Mouse (Mus musculus) cerebellum, postnatal 25 days (tissue): Measurements from ENCODE around the gene Shmt2.

Experiments
- DNase-seq, 2 experiments: peaks; one replicate each; pipeline ENCODE4 v3.0.0; 2021; ENCODE audit warnings: mixed read lengths in 2 of 2

The Shmt2 gene

DNA sequence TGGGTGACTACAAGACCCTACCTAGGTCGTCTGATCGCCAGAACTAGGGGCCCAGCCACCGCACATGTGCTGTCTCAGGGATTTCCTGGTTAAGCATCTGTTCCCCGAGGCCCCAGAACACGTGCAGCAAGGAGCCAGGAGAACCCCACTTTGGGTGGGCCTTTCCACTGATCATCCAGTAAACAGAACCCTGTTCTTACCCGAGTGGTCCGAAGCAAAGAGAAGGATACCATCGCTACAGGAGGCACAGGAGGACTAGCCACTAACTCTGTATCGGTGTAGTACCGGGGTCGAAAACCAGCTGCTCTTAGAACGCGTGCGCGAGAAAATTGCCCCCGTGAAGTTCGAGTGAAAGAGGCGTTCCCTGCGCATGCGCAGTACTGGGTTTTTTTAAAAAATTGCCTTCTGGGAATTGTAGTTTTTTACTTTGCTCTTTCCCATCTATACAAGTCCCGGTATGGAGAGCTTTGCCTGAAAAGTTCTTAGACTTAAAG lies at the start of gene Shmt2:
TSS of gene Shmt2 (minus strand) at position 357 of the 494 bp plus-strand sequence.
- peak; percentile 86 to 90 for DNase-seq

DNA sequence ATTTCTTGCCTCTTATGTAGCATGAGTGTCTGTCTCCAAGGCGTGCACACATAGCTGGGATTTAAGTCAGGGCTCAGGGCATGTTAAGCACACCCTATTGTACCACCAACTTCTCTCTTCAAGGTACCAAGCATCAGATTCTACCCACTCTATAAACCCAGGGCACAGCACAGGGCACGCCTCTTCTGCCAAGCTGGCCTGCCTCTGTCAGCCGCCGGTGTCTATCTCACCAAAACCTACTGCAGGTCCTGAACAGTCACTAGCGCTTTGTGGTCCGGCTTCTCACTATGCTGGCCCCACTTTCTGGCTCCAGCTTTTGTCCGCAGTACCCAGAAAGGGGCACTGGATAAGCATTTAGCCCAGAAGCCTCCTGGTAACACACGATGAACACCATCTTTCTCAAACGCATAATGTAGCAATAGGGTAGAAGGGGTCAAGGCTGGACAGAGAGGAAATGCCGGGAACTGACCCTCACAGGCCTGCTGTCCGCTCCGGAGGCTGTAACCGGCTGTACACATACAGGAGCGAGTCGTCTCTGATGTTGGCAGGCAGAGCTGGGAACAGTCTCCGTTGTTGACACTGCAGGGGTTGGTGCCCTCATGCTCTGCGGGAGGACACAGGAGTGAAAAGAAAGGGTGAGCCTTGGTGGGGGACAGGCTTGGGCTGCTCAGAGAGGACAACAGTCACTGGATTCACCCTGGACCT lies 48.8 kb upstream of the Shmt2 start:
- no peak for DNase-seq

DNA sequence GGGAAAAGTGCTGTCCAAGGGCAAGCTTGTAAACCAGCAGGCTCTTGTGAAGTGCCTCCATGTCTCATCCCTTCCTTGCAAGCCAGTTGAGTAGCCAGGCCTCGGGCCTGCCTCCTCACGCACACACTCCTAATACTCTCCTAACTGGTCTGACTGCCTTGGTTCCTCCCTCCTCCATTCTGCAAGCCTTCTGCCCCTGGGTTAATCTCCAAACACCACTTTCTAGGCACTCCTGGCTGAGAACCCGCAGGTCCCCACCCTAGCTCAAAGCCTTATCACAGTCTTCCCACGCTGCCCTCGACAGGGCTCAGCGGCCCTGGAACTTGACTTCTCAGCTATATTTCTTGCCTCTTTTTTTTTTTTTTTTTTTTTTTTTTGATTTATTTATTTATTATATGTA lies 48.1 kb upstream of the Shmt2 start:
- DNase-seq: no peak

DNA sequence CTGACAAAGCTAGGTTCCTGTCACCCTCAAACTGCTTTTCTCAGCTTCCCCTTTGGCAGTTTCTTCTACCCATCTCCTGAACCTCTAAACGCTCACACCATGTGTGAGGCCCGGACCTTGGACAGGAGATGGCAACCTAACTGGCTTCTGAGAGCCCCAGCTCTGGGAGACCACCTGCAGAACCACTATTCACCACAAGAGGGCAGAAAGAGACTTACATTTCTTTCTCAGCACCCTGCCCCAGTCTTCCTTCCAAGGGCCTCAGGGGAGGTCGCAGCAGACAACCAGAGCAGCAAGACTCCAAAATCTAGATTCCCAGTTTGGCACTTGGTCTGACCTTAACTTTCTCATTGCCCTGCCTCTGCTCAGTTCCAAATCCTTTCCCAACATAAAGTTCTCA lies 47.2 kb upstream of the Shmt2 start:
- peak; percentile 75 to 83 for DNase-seq

DNA sequence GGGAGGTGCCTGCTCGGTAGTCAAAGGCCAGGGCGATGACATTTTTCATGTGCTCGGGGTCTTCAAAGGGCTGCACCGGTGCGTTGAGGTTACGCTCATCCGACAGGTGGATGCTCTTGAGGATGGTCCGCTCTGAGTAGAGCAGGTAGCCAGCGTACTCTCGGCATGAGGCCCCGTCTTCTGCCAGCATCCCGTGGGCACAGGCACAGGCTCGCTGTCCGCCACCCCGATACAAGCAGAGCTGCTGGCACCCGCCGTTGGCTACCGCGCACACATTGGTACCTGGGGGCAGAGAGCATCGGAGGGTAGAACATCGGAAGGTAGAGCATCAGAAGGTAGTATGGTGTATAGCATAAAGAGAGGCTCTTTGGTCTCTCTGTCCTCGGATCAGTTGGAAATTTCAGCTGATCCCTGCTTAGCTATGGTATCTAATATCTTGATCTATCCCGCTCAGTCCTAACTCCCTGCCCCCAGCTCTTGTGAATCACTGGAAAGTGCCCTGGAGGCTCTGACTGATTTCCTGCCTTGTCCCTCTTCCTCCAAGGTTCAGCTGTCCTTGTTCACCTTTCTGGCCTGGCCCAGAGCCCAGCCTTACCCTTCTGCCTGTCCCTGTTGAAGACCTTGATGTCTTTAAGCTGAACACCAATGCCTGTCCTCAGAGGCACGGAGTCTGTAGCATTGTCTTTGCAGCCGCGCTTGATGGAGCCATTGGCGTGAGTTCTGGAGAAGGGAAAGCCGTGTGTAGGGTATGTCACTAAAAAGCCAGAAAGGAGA lies 44.5 kb upstream of the Shmt2 start:
- peak; percentile 61 to 67 for DNase-seq

DNA sequence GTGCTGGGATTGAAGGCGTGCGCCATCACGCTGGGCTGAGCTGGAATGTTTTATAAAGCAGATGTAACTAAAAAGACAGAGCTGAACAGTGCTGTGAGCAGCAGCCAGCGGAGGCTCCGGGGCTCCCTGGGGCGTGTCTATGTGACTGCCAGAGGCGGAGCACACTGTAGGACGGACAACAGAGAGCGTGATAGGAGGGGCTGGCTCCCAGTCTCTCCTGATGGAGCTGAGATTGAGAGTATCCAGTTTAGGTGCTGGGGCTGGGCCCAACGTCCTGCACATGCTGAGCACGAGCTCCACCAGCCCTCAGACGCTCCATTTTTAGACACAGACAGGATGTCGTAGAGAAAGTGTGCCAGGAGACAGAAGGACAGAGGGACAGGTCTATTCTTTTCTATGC lies 42.1 kb upstream of the Shmt2 start:
- DNase-seq: no peak

DNA sequence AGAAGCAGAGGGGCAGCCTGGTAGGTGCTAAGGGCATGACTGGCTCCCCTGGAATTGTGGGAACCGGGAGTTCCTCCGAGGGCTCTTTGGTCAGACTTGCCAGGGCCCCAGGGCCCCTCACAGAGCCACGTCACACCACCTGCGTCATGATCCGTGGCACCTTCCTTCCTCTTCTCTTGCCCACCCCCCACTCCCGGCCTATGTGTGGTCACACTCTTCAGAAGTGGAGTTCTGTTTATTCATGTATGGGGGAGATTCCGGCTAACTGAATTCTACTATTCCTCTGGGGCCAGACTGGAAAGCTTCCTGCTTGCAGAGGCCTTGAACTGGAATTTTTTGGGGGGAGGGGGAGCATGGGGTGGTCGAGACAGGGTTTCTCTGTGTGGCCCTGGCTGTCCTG lies 41.6 kb upstream of the Shmt2 start:
- no peak for DNase-seq

DNA sequence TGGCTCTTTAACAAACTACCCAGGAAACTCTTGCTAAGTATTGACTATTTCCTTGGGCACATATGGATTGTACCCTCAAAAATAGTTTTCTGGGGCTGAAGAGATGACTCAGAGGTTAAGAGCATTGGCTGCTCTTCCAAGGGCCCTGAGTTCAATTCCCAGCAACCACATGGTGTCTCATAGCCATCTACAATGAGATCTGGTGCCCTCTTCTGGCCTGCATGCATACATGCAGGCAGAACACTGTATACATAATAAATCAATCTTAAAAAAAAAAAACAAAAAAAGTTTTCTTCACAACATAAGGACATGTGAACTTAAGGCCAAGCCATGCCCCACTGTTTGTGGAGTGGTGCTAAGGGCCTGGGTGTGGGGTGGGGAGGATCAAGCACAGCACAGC lies 38.9 kb upstream of the Shmt2 start:
- no peak for DNase-seq

DNA sequence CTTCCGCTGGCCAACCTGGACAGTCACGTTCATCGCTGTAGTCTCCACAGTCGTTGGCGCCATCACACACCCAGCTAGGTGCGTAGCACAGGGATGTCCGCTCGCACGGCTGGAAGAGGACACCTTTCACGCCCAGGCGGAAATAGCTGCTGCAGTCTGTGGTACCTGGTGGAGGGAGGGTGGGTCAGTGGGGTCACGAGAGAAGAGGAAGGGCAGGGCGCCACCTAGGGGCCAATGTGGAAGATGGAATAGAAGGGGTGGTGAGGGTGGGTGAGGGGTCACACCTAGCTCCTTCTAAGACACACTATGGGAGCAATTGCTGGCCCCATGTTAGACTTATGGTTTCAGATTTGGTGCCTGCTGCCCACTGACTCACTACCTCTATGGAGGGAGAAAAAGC lies 35.2 kb upstream of the Shmt2 start:
- peak in 1 of 2 experiments; percentile 52 for DNase-seq

DNA sequence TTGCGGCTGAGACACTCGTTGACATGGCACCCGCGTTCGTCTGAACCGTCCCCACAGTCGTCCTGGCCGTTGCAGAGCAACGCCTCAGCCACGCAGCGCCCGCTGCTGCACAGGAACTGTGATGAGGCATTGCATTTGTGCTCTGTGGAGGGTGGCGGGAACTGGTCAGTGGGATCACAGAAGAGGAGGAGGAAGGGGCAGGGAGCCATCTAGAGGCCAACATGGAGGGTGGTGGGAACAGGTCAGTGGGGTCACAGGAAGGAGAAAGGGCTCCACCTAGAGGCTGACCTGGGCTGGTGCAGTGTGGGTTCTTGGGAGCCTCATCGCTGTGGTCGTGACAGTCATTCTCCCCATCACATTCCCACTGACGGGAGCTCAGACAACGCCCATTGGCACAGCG lies 33.5 kb upstream of the Shmt2 start:
- peak; percentile 51 to 65 for DNase-seq

DNA sequence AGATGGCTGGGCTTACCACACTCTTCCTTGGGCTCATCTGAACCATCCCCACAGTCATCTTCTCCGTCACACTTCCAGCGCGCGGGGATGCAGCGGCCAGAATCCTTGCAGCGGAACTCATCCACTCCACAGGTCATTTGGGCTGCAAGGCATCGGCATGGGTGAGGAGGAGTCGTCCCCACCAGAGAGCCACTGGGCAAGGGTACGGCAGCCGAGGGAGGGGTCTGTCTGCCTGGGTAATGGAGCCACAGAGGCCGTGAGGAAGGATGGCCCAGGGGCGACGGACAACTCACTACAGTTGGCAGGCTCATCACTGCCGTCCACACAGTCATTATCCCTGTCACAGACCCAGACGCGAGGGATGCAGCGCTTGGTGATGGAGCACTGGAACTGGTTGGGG lies 27.6 kb upstream of the Shmt2 start:
- DNase-seq: no peak

DNA sequence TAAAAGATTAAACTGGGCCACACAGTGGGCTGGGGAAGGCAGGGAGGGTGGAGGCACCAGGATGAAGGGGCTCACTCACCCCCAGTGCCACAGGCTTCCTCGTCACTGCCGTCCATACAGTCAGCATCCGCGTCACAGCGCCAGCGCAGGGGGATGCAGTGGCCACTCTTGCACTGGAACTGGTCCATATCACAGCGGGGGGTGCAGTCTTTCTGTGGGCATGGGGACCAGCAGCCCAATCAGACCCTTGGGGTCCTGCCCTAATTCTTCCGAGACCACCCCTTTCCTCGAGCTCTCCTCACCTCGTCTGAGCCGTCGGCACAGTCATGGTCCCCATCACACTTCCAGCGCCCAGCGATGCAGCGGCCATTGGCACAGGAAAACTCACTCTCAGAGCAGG lies 26.0 kb upstream of the Shmt2 start:
- DNase-seq: peak in 1 of 2 experiments; percentile 55

DNA sequence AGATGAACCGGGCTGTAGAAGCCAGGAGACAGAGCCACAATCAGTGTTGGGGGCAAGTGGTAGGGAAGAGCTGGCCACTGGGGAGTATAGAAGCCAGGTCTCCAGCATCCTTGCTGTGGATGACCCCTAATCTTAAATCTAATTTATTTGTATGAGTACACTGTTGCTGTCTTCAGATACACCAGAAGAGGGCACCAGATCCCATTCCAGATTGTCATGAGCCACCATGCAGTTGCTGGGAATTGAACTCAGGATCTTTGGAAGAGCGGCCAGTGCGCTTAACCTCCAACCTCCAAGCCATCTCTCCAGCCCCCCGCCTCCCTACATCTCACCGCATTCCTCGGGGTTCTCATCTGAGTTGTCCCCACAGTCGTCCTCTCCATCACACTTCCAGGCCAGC lies 24.3 kb upstream of the Shmt2 start:
- no peak for DNase-seq

DNA sequence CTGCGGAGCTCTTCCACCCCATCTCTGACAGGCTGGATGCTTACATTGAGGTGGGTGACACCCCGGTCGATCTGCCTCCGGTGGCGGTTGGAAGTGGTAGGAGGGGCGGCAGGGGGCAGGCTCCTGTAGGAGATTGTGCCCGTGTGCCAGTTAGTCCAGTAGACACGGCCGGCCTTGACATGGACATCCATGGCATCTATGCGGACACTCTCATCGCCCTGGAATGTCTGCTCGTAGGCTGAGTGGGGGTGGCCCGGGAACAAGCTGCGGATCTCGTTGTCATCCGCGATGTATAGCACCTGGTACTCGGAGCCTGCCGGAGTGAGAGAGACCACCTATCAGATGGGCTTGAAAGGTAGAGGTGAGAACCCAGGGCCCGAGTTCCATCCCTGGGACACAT lies 22.1 kb upstream of the Shmt2 start:
- DNase-seq: no peak

DNA sequence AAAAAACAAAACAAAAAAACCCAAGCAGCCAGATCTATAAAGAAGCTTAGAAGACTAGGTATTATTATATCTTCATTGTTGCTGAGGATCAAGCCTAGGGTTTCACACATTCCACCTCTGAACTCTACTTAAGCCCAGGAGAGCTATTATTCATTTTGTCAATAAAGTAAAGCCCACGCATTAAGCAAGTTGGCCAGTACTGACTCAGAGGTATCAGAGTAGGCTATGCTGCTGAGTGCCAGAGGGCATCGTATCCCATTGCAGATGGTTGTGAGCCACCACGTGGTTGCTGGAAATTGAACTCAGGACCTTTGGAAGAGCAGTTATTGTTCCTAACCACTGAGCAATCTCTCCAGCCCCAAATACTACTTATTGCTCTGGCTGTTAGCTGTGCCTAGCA lies 21.7 kb upstream of the Shmt2 start:
- DNase-seq: no peak

DNA sequence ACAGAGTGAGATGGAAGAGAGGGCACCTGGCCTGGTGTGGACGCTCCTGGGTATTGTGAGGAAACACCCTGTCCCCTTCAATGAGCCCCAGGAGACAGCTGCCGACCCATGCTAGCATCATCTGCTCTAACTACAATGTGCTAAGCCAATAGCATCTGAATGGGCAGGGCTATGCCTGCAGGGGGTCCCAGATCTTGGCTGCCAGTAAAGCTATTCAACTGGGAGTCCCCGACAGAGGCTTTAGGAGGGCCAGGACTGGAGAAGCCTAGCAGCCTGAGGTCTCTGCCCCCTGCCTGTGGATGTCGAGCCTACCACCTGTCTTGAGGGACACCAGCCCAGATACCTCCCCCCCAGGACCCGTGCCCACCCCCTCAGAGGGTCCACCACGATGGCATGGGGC lies 20.5 kb upstream of the Shmt2 start:
- DNase-seq: peak; percentile 59 to 72

DNA sequence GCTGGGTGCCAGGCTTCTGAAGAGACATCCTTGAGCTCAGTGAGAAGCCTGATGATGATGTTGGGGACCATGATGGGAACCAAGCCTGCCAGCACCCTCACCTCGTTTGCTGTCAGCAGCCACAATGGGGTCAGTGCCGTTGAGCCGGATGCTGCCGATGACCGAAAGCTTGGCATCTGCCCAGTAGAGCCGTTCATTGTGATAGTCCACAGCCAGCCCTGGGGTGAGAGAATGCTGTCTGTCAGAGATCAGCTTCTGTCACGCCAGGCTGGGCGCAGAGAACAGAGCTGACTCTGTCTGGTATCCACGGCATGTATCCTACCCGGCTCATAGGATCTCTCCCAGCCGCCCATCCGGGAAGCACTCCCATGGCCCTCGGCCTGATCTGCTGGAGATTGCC lies 19.8 kb upstream of the Shmt2 start:
- DNase-seq: peak; percentile 65 to 77

DNA sequence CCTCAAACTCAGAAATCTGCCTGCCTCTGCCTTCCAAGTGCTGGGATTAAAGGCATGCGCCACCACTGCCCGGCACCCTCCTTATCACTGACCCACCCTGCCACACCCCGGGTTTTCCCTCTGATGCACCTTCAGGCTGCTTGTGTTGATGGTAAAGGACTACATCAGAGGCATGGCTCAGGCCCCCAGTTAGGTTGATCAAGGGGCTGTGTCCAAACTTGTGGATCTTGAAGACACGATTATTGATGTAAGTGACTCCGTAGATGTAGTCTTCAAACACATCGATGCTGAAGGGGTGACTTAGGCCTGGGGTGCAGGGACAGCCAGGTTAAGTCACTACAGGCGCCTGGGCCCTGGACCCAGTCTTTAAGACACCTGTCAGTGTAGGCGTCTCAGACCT lies 19.3 kb upstream of the Shmt2 start:
- no peak for DNase-seq

DNA sequence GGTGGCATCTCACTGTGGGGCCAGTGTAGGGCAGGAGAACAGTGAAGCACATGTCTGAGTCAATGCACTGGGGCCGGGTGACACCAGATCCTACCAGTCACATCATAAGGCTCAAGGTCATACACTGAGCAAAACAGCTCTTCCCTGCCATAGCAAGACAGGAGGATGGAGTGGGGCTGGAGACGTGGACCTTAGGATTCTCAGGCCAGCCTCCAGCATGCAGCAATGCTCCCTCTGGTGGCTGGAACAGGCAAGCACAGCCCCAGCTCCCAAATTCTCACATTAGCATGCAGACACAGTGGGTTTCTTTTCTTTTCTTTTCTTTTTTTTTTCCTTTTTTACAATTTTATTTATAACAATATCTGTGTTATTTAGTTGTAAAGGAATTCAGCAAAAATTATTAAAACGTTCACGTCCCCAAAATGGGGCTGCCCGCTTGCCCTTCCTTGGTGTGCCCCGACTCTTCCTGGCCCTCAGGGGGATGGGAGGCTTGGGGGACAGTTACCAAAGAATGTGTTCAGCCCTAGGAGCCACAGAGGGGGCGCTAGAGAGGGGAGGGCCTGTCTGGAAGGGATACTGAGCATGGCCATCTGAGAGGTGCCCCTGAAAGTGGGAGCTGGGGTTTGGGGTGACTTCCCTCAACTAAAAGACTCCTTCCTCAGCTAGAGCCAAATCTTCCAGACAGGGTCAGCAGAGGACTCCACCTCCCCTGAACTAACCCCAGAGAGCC lies 15.8 kb upstream of the Shmt2 start:
- DNase-seq: peak; percentile 88 to 92

DNA sequence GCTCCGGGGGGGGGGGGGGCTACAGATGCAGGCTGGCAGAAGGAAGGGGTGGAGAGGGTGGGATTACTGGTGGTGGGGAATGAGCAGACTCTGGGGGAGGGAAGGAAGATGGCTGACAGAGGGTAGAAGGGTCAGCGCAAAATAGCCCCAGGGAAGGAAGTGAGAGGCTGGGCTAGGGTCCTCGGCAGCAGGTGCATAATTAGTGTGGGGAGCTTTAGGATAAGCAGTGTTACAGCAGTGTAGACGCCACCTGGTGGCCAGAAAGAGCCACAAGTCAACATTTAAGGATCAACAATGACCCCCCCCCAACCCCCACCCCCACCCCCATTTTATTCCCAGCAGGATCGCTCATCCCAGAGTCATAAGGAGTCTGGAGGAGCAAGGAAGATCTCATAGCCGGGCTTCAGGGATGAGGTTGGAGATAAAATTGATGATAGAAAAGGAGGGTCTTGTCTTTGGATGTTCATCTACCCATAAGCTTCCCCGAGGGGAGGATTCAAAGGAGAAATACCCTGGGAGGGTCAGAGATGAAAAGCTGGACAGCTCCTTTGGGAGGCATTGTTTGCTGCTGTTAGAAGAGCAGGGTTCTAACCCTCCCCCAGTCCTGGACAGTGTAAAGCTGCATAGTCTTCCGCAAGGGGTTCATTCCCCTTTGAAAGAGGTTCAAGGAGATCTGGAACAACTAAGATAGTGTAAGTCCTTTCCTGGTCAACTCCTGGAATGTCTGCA lies 14.5 kb upstream of the Shmt2 start:
- DNase-seq: peak; percentile 61 to 78

DNA sequence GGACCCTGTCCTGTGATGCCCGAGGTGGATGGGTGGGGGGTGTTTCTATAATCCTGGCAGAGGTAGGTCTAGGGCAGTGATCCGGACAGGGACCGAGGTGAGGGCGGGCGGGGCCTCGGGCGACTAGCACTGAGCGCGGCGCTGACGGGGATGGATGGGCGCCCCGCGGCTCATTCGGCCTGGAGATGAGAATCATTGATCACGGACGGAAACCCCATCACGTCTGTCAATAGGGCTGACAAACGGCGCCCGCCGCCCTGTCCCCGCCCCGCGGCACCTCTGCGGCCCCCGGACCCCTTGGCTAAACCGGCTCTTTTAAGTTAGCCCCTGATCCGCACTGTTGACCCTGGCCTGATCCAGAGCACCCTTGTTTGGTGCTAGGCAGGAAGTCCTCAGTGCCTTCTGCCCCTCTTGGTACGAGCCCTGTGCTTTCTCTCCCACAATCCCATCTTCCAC lies 12.7 kb upstream of the Shmt2 start:
- DNase-seq: peak in 1 of 2 experiments; percentile 52

DNA sequence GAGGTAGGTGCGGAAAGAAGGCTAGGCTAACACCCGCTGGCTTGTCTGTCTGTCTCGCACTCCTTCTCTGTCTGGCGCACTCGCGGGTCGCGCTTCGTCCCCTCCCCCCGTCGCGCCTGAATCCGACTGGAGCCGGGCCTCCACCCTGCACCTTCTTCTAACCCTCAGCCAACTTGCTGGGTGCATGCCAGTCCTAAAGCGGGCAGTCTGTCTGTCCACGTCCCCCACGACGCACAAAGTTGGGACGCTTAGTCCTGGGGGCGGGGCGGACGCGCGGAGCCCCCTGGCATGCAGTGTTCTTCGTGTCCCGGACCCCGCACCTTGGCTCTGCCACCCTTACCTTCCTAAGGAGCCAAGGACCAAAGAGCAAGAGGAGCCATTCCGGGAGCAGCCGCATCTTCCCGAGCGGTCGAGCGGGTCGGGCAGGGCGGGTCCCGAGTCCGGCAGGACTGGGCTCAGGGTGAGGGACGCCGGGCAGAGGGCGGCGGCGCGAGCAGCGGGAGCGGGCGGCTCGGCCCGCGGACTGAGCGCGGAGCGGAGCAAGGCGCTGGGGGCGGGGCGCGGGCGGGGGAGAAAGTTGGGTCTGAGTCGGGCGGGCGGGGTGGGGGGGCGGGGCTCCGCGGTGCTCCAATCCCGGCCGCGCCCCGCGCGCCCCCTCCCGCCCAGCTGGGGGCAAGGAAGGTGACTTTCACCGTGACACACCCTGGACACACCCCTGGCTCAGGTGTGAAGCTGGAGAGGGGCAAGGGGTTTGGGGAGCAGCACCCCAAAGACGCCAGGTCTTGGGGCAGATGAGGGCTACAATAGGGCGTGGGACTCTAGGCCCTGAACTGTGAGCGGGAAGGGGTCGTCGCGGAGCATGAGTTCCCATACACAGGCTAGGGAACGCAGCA lies 12.0 kb upstream of the Shmt2 start, which contains the start of gene Nxph4:
TSS of gene Nxph4 (minus strand) at position 524 of the 893 bp plus-strand sequence.
- peak; percentile 49 to 74 for DNase-seq
